ENCODE assay signal across 15 mouse cellular contexts in genomic region chr3:152587007-152587406, GRCm38 (mm10).
"Had no signal": no experiment of that assay in that cellular context is flagged by ENCODE, and none has a peak within 500 bp of the region (broad histone marks: within the 10 kb centered on the region; RNA-seq: fewer than 3 reads in every experiment).

No protein-coding gene starts in this region.

- H3K36me3 ChIP-seq: intestine, embryonic 15.5 days; limb, embryonic 13.5 days; liver, embryonic 15.5 days; midbrain, embryonic 10.5 days; neural tube, embryonic 15.5 days had no signal

- H3K27ac ChIP-seq: intestine, embryonic 15.5 days; layer of hippocampus, adult 2 months; limb, embryonic 13.5 days; liver, embryonic 15.5 days; midbrain, embryonic 10.5 days; neural tube, embryonic 15.5 days had no signal

- H3K9me3 ChIP-seq: intestine, embryonic 15.5 days; limb, embryonic 13.5 days; liver, embryonic 15.5 days; midbrain, embryonic 10.5 days; neural tube, embryonic 15.5 days had no signal

- H3K27me3 ChIP-seq: intestine, embryonic 15.5 days; limb, embryonic 13.5 days; liver, embryonic 15.5 days; neural tube, embryonic 15.5 days had no signal

- DNase-seq: kidney, postnatal 14 days; lung, embryonic 14.5 days; lung, postnatal 10 days; lung, postnatal 4 days; midbrain, embryonic 14.5 days; right cerebral cortex, adult 18-20 months; right cerebral cortex, postnatal 25 days; thymus, postnatal 36 days had no signal

- H3K4me1 ChIP-seq: limb, embryonic 13.5 days; liver, embryonic 15.5 days; midbrain, embryonic 10.5 days; neural tube, embryonic 15.5 days had no signal

- H3K4me2 ChIP-seq: intestine, embryonic 15.5 days; limb, embryonic 13.5 days; liver, embryonic 15.5 days; lung, embryonic 14.5 days; neural tube, embryonic 15.5 days had no signal

- ATAC-seq: intestine, embryonic 15.5 days had no signal

- H3K4me3 ChIP-seq: intestine, embryonic 15.5 days; layer of hippocampus, adult 2 months; limb, embryonic 13.5 days; liver, embryonic 15.5 days; midbrain, embryonic 10.5 days; myocyte; neural tube, embryonic 15.5 days had no signal

- H3K9ac ChIP-seq: intestine, embryonic 15.5 days; limb, embryonic 13.5 days; liver, embryonic 15.5 days; lung, embryonic 14.5 days; neural tube, embryonic 15.5 days had no signal
